Mouse (Mus musculus) cerebellum, postnatal 10 days (tissue): ENCODE results near the gene Olfr10.
"Not testable (repeated sequence)": the region's sequence is repeated elsewhere in the genome, so short reads cannot be mapped to it uniquely, and the experiment has no call there.

Experiments used
- DNase-seq, 2 experiments: peaks; one replicate each; pipeline ENCODE4 v3.0.0; 2021; ENCODE audit warnings: mixed read lengths in 2 of 2

Gene Olfr10

GRCm38 (mm10) chr11:49304441-49304840 lies at the start of gene Olfr10:
Gene Olfr10, plus strand, starts transcription at chr11:49304741.
- no peak for DNase-seq

- no peak for DNase-seq
These were observed 45.2 kb upstream of the Olfr10 start for GRCm38 (mm10) chr11:49259296-49259695.

- DNase-seq, result no peak
These were observed 44.7 kb upstream of the Olfr10 start for GRCm38 (mm10) chr11:49259829-49260228.

GRCm38 (mm10) chr11:49260598-49261312 lies 43.8 kb upstream of the Olfr10 start:
- peak; percentile 52 to 63 for DNase-seq

- no peak for DNase-seq
These were observed 43.2 kb upstream of the Olfr10 start for GRCm38 (mm10) chr11:49261313-49261855.

GRCm38 (mm10) chr11:49262286-49262685 lies 42.3 kb upstream of the Olfr10 start:
- DNase-seq, result no peak

- DNase-seq, result peak; percentile 42 to 53
These were observed 41.4 kb upstream of the Olfr10 start for GRCm38 (mm10) chr11:49263149-49263548.

GRCm38 (mm10) chr11:49264081-49264480 lies 40.5 kb upstream of the Olfr10 start:
- DNase-seq, result no peak

GRCm38 (mm10) chr11:49264622-49265021 lies 39.9 kb upstream of the Olfr10 start:
- no peak for DNase-seq

GRCm38 (mm10) chr11:49265101-49265500 lies 39.4 kb upstream of the Olfr10 start:
- DNase-seq, result peak; percentile 64

GRCm38 (mm10) chr11:49266671-49267070 lies 37.9 kb upstream of the Olfr10 start:
- DNase-seq, result no peak

GRCm38 (mm10) chr11:49267316-49267715 lies 37.2 kb upstream of the Olfr10 start:
- DNase-seq, result no peak

- DNase-seq, result no peak
These were observed 36.5 kb upstream of the Olfr10 start for GRCm38 (mm10) chr11:49267970-49268579.

- no peak for DNase-seq
These were observed 34.8 kb upstream of the Olfr10 start for GRCm38 (mm10) chr11:49269761-49270160.

GRCm38 (mm10) chr11:49270368-49270767 lies 34.2 kb upstream of the Olfr10 start:
- DNase-seq, result no peak

GRCm38 (mm10) chr11:49271334-49271733 lies 33.2 kb upstream of the Olfr10 start:
- peak; percentile 58 to 73 for DNase-seq

- peak; percentile 50 to 64 for DNase-seq
These were observed 30.6 kb upstream of the Olfr10 start for GRCm38 (mm10) chr11:49273834-49274519.

GRCm38 (mm10) chr11:49278222-49278621 lies 26.3 kb upstream of the Olfr10 start, which contains the start of gene Olfr1393:
Gene Olfr1393, plus strand, starts transcription at chr11:49278304.
- no peak for DNase-seq

GRCm38 (mm10) chr11:49284982-49285381 lies 19.6 kb upstream of the Olfr10 start, which contains the start of gene Olfr1392:
Gene Olfr1392, plus strand, starts transcription at chr11:49285282.
- not testable (repeated sequence) for DNase-seq

GRCm38 (mm10) chr11:49287251-49287650 lies 17.3 kb upstream of the Olfr10 start:
- DNase-seq, result no peak

- no peak for DNase-seq
These were observed 11.8 kb upstream of the Olfr10 start for GRCm38 (mm10) chr11:49292777-49293176.

GRCm38 (mm10) chr11:49308547-49308946 lies 4.0 kb downstream of the Olfr10 start:
- not testable (repeated sequence) for DNase-seq

GRCm38 (mm10) chr11:49322442-49322841 lies 17.9 kb downstream of the Olfr10 start, which contains the start of gene Olfr1391:
Gene Olfr1391, plus strand, starts transcription at chr11:49322742.
- DNase-seq, result no peak
